Mouse (Mus musculus): ENCODE data around the gene Vapa.
A peak's percentile ranks its signal among the peaks of the same experiment; 100 is the strongest.

Gene Vapa

GRCm38 (mm10) chr17:65623130-65623529 lies 9.8 kb upstream of the Vapa start:
- DNase-seq = no peak

DNA sequence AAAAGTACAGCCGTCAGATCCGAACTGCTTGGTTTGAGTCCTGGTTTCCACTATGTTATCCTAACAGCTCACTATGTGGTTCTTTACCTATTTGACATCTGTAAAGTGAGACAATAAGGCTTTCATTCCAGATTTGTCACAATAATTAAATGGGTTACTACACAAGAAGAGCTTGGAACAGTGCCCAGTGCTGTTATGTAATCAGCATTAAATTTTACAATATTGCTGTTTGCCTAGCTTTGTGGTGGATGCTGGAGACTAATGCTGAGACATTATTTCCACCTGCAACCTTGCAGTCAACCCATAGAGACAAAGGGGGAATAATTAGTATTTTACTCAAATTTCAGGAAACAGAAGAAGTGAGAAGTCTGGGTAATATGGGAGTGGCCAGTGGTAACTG lies 5.1 kb upstream of the Vapa start:
- DNase-seq = no peak

GRCm38 (mm10) chr17:65615678-65616077 lies 2.3 kb upstream of the Vapa start:
- DNase-seq = no peak

DNA sequence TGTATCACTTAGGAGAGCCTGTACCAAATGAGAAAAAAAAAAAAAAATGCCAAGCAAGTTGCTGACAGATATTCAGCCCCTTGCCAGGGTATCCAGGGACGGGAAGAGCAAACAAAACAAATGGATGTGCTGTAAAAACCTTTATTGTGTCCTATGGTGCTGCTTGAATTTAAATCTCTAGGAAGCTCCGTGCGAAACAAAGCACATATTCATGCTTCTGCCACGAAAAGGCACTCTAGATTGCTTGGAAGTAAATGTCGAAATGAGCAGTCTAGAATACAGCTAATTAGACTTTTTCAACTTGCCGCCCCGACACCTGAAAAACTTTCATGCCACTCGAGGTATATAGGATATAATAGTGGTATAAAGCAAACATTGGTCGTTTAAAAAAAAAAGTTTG lies 1.1 kb upstream of the Vapa start:
- DNase-seq = no peak

- DNase-seq = no peak
Observed at GRCm38 (mm10) chr17:65613142-65613462, 253 bp downstream of the Vapa start.

GRCm38 (mm10) chr17:65612391-65613141 lies 789 bp downstream of the Vapa start:
- peak; percentile 50 to 51 for DNase-seq

DNA sequence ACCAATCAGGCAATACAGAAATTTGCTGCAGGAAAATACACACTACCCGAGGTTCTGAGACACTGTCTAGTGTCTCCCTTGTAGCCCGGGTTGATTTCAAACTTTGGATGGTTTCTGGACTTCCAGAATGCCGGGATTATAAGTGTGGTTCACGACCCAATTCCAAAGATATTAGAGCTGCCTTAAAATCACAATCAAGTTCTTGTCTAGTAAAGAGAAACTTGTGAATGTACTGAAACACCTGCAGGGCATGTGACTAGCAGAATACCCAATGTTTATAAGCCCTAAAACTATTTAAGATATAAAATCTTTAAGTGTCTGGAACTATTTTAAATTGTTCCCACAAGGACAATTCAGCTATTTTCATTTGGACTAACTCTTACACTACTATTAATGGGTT lies 1.6 kb downstream of the Vapa start:
- no peak for DNase-seq

GRCm38 (mm10) chr17:65608743-65609142 lies 4.6 kb downstream of the Vapa start:
- DNase-seq = no peak

DNA sequence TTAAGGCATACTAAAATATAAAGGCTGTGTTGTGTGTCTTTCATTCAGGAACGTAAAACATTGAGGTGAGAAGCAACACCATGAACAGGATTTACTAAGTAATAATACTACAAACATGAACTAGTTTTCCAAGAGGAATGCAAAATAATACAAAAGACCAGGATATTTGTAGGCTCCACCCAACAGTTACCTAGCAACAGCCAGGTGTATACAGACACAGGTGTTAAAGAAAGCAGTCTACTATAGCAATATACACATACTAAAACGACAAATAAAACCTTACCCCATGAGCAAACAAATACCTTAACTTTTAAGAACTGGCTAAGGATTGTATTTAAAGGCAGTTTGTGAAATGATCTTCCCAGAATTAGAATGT lies 5.1 kb downstream of the Vapa start:
- no peak for DNase-seq

DNA sequence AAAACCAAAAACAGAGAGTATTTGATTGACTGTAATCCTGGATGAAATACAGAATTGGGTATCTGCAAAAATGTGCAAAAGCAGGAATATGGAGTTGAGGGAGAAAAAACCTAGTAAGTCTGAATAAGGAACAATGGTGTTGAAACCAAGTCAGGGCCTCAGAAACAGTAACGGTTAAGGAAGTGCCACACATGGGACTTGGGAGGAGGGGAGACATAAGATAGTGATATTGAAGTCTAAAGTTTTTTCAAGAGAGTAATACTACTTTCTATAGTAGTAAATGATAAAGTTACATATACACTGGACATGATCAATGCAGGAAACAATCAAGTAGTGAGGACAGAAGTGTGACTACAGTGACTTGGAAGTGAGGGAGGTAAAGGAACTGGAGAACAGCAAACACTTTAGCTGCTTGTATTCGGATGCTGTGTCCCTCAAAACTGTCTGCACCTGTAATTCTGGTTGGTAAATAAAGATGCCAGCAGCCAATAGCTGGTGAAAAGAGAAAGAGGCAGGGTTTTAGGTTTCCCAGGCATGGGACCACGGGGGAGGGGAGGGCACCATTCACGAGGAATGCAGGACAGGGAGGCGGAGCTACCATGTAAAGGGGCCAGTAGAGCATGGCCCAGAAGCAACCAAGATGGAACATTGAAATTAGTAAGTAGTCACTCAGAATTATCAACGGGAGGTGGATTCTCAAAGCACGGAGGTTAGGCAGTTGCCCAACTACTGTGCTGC lies 5.6 kb downstream of the Vapa start:
- DNase-seq = no peak

- no peak for DNase-seq
Observed at GRCm38 (mm10) chr17:65606014-65606413, 7.3 kb downstream of the Vapa start.

DNA sequence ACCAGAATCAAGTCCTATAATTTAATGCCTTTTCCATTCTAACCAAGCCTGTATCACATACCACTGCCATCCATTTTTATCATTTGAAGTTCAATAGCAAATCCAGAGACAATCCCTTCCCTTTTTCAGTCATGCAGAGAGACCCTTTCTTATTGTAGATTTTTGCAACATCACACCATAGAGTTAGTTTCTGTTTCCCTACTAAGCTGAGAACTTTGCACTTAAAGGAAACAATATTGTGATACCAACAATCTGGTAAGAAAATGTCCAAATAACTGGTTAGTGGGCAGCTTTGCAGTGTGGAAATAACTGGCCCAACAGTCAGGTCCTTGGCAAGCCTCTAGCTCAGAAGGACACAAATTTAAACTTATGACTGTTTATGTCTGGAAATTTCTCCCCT lies 8.5 kb downstream of the Vapa start:
- no peak for DNase-seq

DNA sequence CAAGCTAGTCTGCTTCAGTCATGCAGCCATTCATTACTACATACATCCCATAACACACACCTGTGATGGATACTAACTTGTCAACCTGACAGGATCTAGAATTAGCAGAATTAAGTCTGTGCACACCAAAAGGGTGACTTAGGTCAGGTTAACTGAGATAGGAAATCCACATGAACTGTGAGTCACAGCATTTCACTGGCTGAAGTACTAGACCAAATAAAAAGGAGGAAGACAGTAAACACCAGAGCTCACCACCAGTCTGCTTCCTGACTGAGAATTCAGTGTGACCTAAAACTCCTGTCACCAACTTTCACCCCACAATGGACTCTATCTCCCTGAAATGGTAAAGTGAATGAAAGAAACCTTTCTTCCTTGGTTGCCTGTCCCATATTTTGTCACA lies 9.0 kb downstream of the Vapa start:
- no peak for DNase-seq

GRCm38 (mm10) chr17:65597857-65598486 lies 15.4 kb downstream of the Vapa start:
- no peak for DNase-seq

DNA sequence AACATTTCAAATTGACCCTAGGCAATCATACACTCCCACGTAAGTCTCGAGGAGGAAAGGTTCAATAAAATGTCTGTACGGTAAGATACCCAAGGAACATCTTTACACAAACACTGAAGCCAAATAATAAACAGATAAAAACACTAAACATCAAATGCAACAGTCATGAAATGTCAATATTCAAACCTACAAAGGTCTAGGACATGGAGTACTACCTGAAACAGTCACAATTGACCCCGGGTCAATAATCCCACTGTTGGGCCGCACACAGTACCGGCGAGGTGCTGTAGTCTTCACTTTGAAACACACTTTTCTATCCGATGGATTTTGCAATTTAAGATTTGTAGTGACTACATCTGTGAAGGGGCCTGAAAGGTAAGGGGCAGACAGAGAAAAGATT lies 18.7 kb downstream of the Vapa start:
- DNase-seq = no peak

- DNase-seq = no peak
Observed at GRCm38 (mm10) chr17:65586892-65587291, 26.5 kb downstream of the Vapa start.

DNA sequence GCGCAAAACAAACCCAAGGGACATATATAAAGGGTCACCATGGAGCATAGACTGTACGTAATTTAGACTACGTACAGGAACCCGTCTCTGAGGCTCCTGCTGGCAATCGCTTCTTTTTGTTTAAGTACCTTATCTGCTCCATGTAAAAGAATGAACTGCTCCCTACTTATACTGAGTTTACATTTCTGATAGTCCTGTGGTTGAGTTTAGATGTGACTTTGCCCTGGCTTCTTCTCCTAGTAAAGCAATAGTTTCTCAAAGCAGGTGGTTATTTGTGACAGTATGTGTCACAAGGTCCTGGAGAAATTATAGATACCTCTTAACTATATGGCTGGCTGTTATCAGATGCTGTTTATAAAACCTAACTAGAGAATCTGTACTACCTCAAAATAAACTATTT lies 31.9 kb downstream of the Vapa start:
- DNase-seq = no peak

- DNase-seq = no peak
Observed at GRCm38 (mm10) chr17:65579766-65580165, 33.6 kb downstream of the Vapa start.

DNA sequence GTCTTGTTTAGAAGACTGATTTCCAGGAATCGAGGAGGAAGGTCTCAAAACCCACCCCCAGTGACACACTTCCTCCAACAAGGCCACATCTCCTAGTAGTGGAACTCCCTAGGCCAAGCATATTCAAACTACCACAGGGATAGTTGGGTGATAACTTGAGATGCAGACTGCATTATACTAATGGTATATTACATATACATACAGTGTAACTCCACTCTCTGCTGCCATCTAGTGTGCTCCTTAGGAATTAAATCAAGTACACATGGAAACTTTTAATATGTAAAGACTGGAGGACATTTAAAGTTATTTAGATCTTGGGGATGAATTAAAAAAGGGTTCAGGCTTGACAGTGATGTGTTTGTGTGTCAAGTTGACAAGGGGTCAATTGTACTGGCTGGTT lies 38.0 kb downstream of the Vapa start:
- DNase-seq = no peak

- no peak for DNase-seq
Observed at GRCm38 (mm10) chr17:65574850-65575249, 38.5 kb downstream of the Vapa start.

- DNase-seq = no peak
Observed at GRCm38 (mm10) chr17:65571866-65572265, 41.5 kb downstream of the Vapa start.

- no peak for DNase-seq
Observed at GRCm38 (mm10) chr17:65571466-65571865, 41.9 kb downstream of the Vapa start.

DNA sequence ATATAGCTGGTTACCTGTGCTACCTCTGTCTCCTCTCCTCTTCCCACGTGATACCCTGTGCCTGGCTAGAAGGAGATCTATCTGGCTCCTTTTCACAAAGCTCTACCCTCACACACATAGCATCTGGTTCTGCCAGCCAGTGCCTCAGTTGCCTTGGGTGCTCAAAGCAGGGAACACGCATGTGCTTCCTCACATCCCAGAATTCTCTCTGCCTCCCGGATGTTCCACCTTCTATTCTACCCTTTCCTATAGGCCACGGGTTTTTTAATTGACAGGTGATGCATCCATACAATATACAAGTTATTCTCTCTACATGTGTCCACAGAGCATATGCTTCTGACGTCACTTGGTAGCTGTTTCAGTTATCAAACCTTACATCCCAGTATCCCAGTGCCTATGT lies 49.2 kb downstream of the Vapa start:
- no peak for DNase-seq

GRCm38 (mm10) chr17:65563345-65563744 lies 50.0 kb downstream of the Vapa start:
- DNase-seq = no peak
